Mouse (Mus musculus): ENCODE data around the gene Fars2.
A peak's percentile ranks its signal among the peaks of the same experiment; 100 is the strongest.
"Not testable (repeated sequence)": the region's sequence is repeated elsewhere in the genome, so short reads cannot be mapped to it uniquely, and the experiment has no call there.

Gene Fars2

DNA sequence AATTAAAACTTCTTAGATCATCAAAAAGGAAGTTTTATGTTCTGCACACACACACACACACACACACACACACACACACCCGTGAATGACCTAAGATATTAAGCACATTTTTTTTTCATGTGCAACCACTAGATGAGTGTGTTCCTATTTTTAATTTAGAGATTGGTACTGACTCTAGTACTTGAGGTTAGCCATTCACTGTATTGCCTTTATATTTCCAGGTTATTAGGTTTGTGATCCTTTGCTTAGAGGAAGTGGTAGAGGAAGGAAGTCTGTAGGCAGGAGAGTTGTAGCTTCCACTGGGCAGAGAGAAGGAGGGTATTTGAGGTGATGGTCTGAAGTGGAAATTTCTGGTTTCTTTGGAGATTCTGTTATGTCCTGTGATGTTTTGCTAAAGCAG, 28.4 kb downstream of the Fars2 start:
- DNase-seq, result no peak

DNA sequence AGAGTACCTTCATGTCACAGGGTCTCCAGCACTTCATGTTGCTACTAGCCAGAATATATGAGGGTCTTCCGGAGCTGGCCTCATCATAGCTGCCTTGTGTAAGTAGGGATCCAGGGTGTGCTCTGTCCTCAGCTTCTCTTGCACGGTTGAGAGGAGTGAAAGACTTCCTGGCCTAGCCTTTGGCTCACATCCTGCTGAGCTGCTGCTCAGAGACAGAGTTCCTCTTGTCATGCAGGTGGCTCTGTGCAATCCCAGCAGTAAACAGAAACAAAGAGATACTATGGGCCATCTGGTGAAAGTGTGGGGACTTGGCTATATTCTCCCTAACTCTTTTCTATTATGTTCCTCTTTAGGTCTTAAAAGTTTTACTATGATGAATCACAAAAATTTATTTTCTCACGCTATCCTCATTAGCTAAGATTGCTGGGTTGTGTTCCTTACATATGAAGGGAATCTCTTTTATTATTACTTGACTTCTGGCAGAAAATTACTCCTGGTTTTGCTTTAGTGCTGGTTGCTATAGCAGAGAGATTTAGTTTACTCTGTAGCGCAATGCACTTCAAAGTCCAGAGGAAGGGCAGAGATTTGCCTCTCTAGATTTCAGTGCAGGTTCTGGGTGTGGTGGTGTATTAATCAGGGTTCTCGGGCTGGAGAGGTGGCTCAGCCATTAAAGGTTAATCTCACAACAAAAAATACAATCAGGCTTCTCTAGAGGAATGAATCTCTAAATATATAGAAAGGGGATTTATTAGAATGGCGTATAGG, 32.1 kb downstream of the Fars2 start:
- no peak for DNase-seq

DNA sequence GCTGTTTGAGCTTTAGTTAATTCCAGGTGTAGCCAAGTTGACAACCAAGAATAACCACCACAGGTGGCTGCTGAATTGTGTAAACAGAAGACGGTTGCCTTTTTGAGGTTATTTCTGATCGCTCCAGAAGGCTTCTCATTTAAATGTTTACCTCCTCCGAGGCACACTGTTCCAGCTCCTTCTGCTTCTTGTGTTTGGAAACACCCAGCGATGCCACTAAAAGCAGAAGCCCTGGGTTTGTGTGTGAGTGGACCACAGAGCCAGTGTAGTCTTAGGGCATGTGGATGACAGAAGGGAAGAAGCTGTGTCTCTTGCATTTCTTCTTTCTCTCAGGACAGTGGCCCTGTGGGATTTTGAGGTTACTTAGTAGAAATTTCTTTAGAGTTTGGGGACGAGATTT, 33.1 kb downstream of the Fars2 start:
- DNase-seq, result peak in 1 of 2 experiments; percentile 7

DNA sequence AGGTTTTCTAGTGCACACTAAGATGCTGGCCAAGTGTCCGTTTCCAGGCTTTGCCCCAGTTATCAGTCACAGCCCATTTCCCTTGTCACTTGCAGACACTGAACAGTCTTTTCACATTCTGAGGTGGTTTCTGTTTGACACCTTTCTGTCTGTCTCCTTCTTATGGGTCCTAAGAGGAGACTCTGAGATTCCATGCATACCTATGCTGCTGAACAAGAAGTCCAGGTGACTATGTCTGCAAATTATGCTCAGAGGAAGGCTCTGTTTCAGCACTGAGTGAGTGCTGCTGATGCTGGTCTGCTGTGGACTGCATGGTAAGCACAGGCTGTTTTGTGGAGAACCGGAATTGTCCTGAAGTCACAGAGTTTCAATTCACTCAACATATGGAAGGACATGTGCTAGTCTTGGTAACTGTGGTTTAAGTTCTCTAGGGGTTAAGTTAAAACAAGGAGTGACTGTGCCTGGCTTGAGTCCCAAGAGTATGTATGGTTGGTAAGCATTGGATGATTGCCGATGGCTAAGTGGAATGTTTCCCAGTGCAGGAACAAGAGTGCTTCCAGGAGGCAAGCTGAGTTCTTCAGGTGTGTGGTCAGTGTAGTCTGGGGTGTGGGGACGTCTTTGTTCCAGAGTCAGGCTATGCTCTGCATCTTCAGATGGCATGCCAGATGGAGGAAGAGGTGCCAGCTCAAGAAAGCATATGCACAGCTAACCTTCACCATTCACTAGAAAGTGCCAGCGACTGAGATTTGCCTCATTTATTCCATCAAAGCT, 35.7 kb downstream of the Fars2 start:
- DNase-seq, result peak; percentile 28 to 34

DNA sequence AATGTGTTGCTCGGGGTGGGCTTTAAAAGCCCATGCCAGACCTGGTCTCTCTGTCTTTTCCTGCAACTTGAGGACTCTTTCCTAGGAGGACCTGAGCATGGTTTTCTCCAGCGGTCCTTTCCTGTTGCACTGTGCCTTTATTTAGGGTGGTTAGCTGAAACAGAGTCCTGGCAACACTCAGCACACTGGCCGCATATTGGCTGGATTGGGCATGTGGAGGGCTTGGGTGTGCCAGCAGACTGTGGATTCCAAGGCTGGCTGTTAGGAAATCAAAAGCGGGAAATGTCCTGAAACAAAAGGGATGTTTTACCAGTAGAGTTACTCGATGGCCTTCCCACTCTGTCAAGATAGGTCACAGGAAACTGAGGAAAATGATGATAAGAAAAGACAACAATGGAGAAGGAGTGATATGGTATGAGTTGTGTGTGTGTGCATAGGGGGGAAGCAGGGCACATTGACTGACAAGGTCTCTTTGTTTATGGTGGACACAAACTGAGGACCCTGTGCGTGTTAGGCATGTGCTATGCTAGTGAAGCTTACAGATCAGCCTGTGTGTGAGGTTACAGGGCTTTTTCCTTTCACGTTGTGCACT, 39.2 kb downstream of the Fars2 start:
- peak in 1 of 2 experiments; percentile 24 for DNase-seq

DNA sequence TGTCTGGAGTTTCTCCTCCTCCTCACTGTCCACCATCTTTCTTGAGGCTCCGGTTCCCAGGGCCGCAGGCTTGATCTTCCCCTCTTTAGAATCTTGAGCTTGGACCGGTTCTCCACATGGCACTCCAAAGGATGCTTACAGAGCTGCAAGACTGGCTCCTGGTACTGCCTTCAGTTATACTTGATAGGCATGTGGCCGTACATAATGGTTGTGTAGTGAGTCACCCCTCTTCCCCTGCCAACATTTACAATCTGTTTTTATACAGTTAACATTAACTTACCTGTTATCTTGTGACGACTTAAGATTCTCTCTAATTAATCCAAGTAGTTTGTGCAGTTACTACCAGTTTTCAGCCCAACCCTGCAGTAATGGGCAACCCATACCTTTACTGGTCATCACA, 46.2 kb downstream of the Fars2 start:
- DNase-seq, result no peak

DNA sequence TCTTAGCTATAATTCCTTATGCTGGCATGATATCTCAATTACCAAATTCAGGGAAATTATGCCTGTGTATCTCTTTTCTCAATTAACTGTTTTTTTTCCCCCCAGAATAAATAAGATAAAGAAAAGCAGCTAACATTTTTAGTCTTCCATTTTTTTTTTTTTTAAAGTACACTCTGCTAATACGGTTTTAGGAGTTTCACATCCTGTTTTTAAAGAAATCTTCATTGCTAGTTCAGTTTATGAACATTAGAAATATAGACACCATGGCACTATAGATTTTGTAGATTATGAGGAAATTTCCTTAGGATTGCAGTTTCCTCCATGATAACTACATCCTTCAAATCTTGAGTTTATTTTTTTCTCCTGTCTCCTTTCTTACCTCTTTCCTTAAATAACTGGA, 46.7 kb downstream of the Fars2 start:
- no peak for DNase-seq

DNA sequence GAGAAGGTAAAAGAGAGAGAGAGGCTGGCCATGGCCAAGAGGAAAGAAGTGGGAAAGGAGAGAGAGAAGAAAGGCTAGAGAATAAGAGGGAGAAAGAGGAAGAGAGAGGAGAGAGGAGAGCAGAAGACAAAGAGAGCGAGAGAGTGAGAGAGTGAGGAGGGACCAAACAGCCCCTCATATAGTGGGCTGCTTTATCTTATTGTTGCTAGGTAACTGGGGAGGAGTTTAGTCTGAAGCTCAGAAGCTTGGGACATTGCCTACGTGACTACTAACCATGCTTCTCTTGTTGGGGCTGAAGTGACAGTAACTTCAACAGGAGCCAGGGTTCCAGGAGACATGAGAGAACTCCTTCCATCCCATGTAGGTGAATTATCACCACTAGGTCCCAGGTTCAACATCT, 55.8 kb downstream of the Fars2 start:
- not testable (repeated sequence) for DNase-seq

DNA sequence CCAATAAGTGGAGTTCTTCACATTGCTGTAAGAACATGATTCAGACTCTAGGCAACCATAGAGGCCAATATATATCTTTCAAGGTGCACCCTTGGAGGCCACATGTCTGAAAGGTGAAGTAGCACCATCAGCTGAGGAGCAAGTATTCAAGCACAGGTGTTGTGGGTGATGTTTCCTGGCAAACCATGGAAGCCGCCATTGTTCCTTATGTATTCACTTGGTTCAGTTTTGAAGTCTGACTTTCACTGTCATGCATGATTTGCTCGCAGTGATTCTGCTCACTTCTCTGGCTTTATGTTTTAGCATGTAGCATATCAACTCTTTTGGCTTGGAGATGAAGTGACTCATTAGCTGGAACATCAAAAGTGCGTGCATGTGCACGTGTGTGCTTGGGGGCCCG, 56.9 kb downstream of the Fars2 start:
- DNase-seq, result no peak

DNA sequence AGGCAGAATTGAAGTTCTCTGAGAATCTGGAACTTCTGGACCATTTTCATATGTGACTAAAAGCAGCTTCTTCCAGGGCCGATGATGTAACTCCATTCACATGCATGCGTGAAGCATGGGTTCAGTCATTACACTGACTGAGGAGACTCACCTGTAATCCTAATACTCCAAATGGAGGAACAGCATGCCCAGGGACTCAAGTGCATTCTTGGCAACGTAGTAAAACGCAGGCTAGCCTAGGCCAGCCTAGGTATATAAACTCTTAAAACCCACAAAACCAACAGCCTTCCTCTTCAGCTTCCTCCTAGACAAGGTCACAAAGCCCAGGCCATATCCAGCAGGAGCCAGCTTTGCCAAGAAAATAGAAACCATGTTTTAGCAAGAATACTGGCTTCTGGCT, 57.6 kb downstream of the Fars2 start:
- peak in 1 of 2 experiments; percentile 21 for DNase-seq

DNA sequence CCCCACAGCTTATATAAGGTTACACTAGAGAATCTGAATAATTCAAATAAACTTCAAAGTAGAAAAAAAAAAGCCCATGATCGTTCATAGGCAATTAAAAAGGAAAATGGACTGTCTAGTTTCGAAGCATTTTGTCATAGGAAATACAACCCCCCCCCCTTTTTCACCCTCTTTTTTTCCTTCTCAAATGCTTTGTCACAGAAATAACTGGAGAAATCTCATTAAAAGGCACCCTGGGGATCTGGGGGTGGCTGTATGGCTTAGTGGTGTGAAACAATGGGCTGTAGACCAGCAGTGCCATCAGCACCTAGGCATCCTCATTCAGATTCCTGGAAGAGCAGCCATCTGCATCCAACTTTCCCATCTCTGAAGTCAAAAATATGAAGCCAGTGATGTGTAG, 64.0 kb downstream of the Fars2 start:
- DNase-seq, result no peak

DNA sequence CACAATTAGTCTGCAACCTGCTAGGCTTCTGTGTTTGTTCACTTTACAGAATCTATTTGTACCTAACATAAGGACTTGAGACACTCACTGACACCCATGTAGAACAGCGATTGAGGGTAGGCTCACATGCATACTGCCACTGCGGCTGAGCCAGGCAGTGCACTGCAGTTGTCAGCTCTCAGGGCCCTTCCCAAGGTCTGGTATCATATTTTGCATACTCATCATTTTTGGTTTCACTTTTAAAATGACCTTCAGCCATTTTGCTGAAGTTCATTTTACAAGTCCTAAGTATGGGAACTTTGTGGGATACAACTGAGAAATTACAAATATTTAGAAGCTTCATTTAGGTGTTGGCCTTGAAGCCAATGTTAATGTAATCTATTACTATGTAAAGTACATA, 73.4 kb downstream of the Fars2 start:
- DNase-seq, result no peak

DNA sequence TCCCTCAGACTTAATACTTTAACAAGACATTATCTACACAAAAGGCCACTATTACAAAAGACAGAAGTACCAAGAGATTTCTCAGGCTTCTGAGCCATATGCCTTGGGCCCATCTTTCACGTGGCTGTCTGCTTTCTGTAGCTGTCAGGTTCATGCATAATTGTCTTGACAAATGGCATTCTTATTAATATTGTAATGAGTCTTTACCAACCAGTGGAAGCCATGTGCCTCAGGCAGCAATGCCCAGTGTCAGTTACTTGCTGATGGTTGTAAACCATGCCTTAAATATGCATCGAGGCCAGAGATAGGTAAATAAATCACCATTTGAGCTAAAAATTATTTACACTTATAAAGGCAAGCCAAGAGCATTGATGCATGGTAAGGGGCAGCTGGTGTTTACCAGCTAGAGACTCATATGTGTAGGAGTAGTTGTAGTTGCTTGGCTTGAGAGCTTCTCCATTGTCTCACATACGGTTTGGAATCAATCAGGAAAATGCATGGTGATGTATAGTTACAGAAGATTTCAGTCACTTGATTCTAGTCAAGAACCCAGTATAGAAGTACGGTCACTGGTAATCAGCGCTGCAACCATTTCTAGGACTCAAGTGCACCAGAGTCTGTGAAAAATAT, 76.4 kb downstream of the Fars2 start:
- no peak for DNase-seq

DNA sequence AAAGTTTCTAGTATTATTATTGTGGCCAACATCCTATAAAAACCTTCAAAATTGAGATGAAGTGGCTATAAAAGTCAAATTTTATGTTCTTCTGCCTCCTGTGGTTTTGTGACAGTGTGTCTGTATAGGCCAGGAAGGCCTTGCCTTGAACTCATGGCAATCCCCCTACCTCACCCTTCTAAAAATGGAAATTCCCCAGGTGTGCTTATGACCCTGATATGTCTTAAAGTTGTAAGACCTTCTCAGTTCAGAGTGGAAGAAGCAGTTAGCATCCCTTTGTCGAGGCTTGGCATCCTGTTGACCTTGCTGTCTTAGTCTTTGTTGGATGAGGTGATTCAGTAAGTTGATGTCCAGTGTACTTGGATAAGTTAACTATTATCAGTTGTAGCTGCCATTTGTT, 82.1 kb downstream of the Fars2 start:
- no peak for DNase-seq

DNA sequence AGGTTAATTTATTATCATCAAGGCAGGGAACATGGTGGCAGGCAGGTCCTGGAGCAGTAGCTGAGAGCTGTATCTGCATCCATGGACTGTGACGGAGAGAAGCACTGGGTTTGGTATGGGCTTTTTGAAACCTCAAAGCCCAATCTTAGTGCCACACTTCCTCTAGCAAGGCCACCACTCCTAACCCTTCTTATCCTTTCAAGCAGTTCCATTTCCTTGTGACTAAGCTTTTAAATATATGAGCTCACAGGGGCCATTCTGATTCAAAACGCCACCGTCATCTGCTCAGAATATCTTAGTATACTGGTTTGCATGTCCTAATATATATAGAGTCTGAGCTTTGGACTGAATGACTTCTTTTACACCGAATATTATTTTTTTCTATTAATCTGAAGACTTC, 83.2 kb downstream of the Fars2 start:
- DNase-seq, result no peak

DNA sequence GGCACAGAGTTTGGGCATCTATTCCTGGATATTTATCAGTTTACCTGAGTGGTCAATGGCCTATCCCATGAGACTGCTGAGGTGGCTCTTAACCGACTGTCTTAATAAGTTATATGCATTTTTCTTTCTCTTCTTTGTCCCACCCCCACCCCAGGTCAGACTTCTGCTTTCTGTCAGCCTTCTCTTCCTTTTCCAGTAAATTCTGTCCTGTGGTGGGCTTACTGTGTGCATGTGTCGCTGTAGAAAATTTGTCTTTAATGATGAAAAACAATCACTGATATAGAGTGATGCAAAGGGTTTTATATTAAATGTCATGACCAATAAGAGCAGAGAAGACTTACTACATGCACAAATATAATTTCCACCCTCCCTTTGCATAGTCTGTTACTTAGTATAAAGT, 85.3 kb downstream of the Fars2 start:
- no peak for DNase-seq

DNA sequence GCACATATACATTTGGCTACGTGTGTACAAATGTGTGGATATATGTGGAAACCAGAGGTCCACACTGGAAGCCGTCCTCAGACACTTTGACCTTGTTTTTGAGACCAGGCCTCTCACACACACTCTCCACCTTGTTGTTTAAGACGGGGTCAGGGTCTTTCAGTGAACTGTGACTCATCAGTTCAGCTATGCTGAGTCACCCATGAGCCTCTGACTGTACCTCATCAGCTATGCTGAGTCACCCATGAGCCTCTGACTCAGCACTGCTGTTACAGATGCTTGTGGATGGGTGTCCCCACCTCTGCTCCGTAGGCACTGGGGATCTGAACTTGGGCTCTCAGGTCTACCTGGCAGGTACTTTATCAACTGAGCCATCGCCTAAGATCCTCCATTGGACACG, 85.8 kb downstream of the Fars2 start:
- DNase-seq, result no peak

DNA sequence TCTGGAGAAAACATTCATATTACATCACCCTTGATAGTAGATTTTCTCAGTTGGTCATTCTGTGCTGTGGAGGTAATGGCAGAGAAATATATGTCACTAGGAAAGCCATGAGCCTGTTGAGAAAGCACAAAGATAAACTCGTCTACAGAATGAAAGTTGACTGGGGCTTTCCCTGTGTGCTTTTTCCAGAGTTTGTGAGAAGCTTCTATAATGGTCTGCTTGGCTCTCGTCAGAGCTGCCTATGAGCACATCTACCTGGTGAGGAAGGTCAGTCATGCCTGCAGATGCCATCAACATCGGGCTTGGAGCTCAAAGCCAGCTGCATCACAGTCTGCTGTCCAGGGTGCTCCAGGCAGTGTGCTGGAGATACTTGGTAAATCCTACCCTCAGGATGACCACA, 87.1 kb downstream of the Fars2 start:
- no peak for DNase-seq

DNA sequence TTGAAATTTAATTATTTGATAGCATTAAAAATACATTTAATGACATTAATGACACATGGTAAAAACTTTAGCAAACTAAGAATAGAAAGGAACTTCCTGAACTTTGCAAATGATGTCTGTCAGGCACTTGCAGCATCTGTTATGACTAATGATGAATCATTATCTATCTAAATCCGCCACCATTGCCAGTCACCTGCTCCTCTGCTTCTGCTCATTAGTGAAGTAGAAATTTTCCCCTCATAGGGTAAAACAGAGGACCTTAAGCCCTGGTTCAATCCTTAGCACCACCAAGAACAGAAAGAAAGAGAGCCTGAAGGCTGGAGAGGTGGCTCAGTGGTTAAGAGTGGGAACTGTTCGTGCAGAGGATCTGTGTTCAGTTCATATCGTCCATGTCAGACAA, 93.8 kb downstream of the Fars2 start:
- no peak for DNase-seq

DNA sequence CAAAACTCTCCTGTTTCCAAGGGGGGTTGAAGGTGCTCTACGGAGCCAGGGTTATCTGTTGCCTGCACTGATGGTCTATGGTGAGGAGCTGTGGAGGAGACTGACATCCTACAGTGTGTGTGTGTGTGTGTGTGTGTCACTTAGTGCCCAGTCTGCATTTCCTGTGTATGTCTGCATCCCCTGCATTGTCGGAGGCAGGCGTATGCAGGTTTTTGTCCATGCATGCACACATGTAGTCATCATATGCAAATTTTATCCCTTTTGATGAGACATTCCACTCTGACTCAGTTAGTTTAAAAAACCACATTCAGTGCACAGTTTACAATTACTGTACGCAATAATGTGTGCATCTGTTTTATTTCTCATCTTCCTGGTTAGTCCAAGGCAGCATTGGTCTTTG, 96.8 kb downstream of the Fars2 start:
- no peak for DNase-seq

DNA sequence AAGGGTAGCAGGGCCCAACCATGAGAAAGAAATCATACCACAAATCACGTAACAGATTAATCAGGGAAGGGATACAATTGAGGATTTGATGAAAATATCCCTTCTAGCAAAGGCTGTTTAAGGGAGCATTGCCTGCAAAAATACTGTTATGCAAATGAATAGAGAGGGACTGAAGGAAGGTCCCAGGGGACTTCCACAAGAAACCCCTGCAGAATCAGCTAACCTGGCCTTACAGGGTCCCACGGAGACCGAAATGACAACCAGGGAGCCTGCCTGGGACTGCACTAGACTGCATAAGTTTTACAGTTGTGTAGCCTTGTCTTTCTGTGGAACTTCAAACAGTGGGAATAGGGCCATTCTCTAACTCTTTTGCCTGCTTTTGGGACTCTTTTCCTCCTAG, 98.8 kb downstream of the Fars2 start:
- DNase-seq, result no peak

DNA sequence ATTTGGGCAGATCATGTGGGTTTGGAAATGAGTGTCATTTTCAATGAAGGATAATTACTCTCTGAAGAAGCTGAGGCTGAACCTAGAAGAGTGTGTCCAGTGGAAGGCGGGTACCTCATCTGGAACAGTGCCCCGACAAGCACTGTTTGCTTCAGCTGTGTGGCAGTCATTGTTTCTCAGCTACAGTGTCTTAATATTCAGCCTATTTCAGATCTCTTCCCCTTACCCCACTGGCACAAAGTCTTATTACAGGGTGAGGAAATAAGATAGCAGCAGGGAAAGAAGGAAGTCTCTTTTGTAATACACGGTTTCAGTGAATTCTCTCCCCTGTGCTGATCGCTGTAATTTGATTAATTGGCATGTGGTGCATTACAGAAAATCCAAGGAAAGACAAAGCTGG, 101.1 kb downstream of the Fars2 start:
- no peak for DNase-seq

DNA sequence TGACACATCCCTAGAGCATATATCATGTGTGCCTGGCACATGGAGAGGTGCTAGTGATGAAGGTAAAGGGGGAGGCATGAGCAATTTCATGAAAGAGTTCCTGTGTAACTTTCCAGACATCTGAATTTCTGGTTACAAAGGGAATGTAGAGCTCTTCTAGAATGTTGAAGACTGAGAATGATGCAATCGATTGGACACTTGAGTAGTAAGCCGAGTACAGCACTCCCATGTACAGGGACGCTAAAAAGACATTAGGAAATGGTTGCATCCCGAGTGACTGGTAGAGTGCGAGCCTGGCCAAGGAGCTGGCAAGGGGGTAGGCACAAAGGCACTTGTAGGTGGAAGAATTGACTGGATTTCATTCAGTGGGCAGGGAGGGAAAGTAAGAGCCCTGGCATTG, 102.3 kb downstream of the Fars2 start:
- DNase-seq, result no peak

DNA sequence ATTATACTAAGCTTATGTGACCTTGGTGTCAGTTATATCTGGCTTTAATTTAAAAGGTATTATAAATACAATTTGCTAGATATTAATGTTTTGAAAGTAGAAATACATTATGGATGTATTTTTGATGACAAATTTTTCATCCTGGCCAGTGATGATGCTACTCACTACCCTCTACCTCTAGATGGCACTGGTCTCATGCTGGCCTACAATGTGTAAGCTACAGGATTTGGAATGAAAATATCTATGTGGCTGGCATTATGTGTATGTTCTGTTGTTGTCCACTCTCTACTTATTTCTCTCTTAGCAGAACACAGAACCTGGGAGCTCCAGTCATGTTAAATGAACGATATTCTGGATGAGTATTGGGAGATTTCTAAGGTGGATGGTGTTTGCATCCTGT, 104.7 kb downstream of the Fars2 start:
- no peak for DNase-seq

All from lung, postnatal 4 days (tissue).